Mouse (Mus musculus) kidney, adult 2 months (tissue): ENCODE measurements around the gene B430305J03Rik. TPM values are rescaled to one million over a fixed set of nuclear protein-coding genes. Genes with fewer than 3 reads are reported as not detected.

Experiments used
- DNase-seq: peaks from one replicate; pipeline ENCODE4 v3.0.0; 2021
- H3K27ac ChIP-seq: fragments of 200-500 bp; 2 replicates; pipeline ENCODE4 v1.5.1; 2012; ENCODE audit warnings: low read depth, low read length, control low read depth, inconsistent platforms; ENCODE audit not compliant: insufficient read depth
- H3K27me3 ChIP-seq: fragments of 200-500 bp; replicated peaks from 2 replicates; pipeline ENCODE4 v1.6.1; 2012; ENCODE audit warnings: mild to moderate bottlenecking, moderate library complexity, low read length, inconsistent platforms; ENCODE audit not compliant: control insufficient read depth, insufficient read depth
- H3K36me3 ChIP-seq: fragments of 200-500 bp; 2 replicates; pipeline ENCODE4 v1.6.1; 2012; ENCODE audit warnings: mild to moderate bottlenecking, moderate library complexity, low read length, inconsistent platforms; ENCODE audit not compliant: control insufficient read depth, insufficient read depth
- H3K4me1 ChIP-seq: fragments of 200-500 bp; 2 replicates; pipeline ENCODE4 v1.6.1; 2011; ENCODE audit warnings: low read length; ENCODE audit not compliant: control insufficient read depth, insufficient read depth
- H3K4me3 ChIP-seq: fragments of 200-500 bp; 2 replicates; pipeline ENCODE4 v1.5.1; 2011; ENCODE audit warnings: mild to moderate bottlenecking, low read depth, low read length, control low read depth; ENCODE audit not compliant: insufficient read depth
- CTCF ChIP-seq: fragments of 200-500 bp; conservative IDR thresholded peaks from 2 replicates; pipeline ENCODE4 v1.5.1; 2011; ENCODE audit warnings: low read depth, mild to moderate bottlenecking, control low read depth, low read length, moderate library complexity, mixed read lengths; ENCODE audit not compliant: insufficient read depth, insufficient read length
- POLR2A ChIP-seq: fragments of 200-500 bp; IDR thresholded peaks from one replicate; pipeline ENCODE4 v1.6.1; 2011; ENCODE audit warnings: low read depth, low read length, control low read depth
- WGBS: fragments of 180-500 bp; shearing (Covaris S2); methylation state at CpG from one replicate; pipeline ENCODE4 v1.1.7; 2018; 5-methylcytosine and 5-hydroxymethylcytosine counted together
- polyA plus RNA-seq: library from polyadenylated mRNA; depleted of rRNA; stranded (reverse); fragments of >200 nt; gene quantifications from 2 replicates; pipeline ENCODE4 v1.2.3, GENCODE M21; 2012

The B430305J03Rik gene
- polyA plus RNA-seq, 1 experiment, result 0.09 TPM

GRCm38 (mm10) chr3:61363989-61364660 lies 1.6 kb downstream of the B430305J03Rik start:
- H3K27ac ChIP-seq, result peak overlapping the region; percentile 0; the same call in 1 of the 2 replicates
- WGBS, result under 1% methylated on average over 51 of the region's 51 CpGs
- no peak for TF ChIP-seq CTCF
- TF ChIP-seq POLR2A, result peak; percentile 79
- no peaks in the 10 kb centered on the region for H3K36me3 ChIP-seq
- no peaks in the 10 kb centered on the region for H3K4me1 ChIP-seq
- peak; percentile 95 for DNase-seq
- H3K4me3 ChIP-seq, result peak overlapping the region; percentile 74
- H3K27me3 ChIP-seq, result no peaks in the 10 kb centered on the region

DNA sequence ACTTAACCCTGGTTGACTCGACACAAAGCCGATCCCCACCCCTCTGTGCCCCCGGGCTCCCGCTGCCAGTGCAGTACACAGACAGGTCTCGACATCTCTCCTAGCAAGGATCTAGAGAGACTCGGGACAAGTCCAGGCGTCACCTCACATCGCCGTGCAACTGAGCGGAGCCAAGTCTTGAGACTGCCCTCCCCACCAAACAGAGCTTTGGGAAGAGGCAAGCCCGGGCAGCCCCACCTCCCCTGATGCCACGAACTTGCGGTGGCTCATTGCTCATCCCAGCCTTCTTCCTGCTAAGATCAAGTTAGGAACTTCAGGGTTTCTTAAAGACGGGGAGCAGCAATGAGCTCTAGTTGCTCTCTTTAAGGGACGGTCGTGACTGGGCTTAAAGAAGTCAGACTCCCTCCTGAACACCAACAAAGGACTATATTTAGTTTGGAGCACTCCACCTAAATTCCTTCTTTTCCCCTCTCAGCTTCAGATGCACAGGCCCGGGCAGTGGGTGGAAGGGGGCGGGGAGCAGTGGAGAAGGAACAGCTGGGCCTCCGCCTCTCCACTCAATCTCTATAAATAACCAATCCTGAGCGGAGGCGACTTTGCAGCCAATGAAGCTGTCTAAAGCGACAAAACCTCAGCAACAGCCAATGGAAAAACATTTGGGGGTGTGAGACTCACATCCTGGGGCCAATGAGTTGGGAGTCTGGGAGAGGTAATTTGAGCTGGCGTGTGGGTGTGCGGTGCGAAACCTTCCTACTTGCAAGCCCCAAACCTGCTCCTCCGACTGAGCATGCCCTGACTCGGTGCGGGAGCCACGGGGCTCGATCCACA lies 2.4 kb downstream of the B430305J03Rik start:
- under 1% methylated on average over 30 of the region's 30 CpGs for WGBS

DNA sequence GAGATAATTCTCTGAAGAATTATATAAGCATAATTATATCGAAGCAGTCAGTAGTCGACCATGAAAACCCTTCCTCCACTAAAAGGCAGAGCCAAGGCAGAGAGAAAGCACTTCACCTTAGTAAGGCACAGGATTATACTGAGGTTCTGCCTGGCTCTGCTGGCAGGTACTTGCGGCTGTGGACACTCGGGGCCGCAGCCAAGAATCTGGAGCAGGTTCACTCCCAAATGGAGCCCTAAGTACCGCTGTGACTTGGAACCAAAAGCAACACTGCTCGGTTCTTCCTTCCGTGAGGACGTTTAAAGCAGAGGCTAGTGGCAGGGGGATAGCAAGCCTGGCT lies 3.0 kb downstream of the B430305J03Rik start:
- WGBS, result 2% methylated on average over 9 of the region's 9 CpGs

More for the DNA sequence above, 2.4 kb downstream of the B430305J03Rik start:
- no peaks in the 10 kb centered on the region for H3K27me3 ChIP-seq
- no peaks in the 10 kb centered on the region for H3K4me1 ChIP-seq
- peak overlapping the region; percentile 22; the same call in 1 of the 2 replicates for H3K27ac ChIP-seq
- H3K36me3 ChIP-seq, result no peaks in the 10 kb centered on the region
- H3K4me3 ChIP-seq, result peak overlapping the region; percentile 53
- TF ChIP-seq POLR2A (no peak), CTCF (no peak)
- peak; percentile 96 for DNase-seq

GRCm38 (mm10) chr3:61361338-61361737 lies 4.4 kb downstream of the B430305J03Rik start, which contains the start of gene Rap2b:
TSS of gene Rap2b (plus strand) at chr3:61361638.
- H3K36me3 ChIP-seq, result no peaks in the 10 kb centered on the region
- WGBS, result 91% methylated on average over 1 of the region's 1 CpGs
- no peak for TF ChIP-seq CTCF
- DNase-seq, result no peak
- no peak within 1 kb of the TSS for H3K27ac ChIP-seq
- no peaks in the 10 kb centered on the region for H3K27me3 ChIP-seq
- H3K4me3 ChIP-seq, result no peak within 1 kb of the TSS
- no peaks in the 10 kb centered on the region for H3K4me1 ChIP-seq

More for the DNA sequence above, 3.0 kb downstream of the B430305J03Rik start:
- no peak for TF ChIP-seq POLR2A
- no peak for TF ChIP-seq CTCF
- no peaks in the 10 kb centered on the region for H3K36me3 ChIP-seq
- H3K27ac ChIP-seq, result peak overlapping the region; percentile 22; the same call in 1 of the 2 replicates
- DNase-seq, result peak; percentile 36
- H3K4me1 ChIP-seq, result no peaks in the 10 kb centered on the region
- peak overlapping the region; percentile 53 for H3K4me3 ChIP-seq
- no peaks in the 10 kb centered on the region for H3K27me3 ChIP-seq

GRCm38 (mm10) chr3:61358756-61359293 lies 6.9 kb downstream of the B430305J03Rik start:
- Histone ChIP-seq H3K27ac (no peak overlapping the region), H3K36me3 (no peaks in the 10 kb centered on the region), H3K4me3 (no peak overlapping the region), H3K4me1 (no peaks in the 10 kb centered on the region), H3K27me3 (no peaks in the 10 kb centered on the region)
- no peak for DNase-seq
- WGBS, result 42% methylated on average over 7 of the region's 7 CpGs
- no peak for TF ChIP-seq POLR2A
- TF ChIP-seq CTCF, result no peak

DNA sequence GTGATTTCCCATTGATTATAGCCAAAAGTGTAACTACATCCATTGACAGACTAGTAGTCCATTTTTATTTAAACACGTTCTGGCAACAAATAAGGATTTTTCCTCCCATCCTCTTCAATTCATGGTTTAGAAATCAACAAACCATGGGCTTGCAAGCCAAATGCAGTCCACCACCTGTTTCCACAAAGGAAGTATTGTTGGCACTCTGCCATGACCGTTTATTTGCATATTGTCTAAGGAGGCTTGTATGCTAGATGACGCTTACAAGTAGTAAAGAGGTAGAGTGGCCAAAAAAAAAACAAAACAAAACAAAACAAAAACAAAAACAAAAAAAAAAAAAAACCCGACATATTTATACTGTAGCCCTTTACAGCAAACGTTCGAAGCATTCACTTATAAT lies 7.6 kb downstream of the B430305J03Rik start:
- no peak for TF ChIP-seq CTCF
- TF ChIP-seq POLR2A, result no peak
- Histone ChIP-seq H3K27me3 (no peaks in the 10 kb centered on the region), H3K4me1 (no peaks in the 10 kb centered on the region), H3K27ac (no peak overlapping the region), H3K4me3 (no peak overlapping the region), H3K36me3 (no peaks in the 10 kb centered on the region)
- 54% methylated on average over 6 of the region's 6 CpGs for WGBS
- peak; percentile 21 for DNase-seq

DNA sequence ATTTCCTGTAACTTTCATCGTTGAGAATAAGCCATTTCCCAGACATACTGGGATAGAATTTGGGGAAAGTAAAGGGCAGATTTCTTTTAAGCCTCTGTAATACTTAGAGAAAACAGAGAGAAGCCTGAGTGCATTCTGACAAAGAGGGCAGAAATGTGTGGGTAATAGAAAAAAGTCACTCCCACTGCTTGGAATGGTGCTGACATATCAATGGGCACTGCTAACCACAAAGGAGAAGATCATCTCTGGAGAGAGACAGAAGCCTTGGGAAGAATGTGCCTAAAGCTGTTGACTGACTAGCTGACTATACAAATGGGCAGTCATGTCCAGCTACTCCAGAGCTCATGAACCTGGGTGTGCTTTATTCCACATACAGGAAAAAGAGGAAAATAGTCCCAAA lies 10.3 kb downstream of the B430305J03Rik start:
- H3K27me3 ChIP-seq, result no peaks in the 10 kb centered on the region
- no peaks in the 10 kb centered on the region for H3K36me3 ChIP-seq
- no peak overlapping the region for H3K27ac ChIP-seq
- no peaks in the 10 kb centered on the region for H3K4me1 ChIP-seq
- no peak for TF ChIP-seq CTCF
- TF ChIP-seq POLR2A, result no peak
- no peak overlapping the region for H3K4me3 ChIP-seq
- DNase-seq, result no peak
- 63% methylated on average over 1 of the region's 1 CpGs for WGBS
